Mouse (Mus musculus) naive thymus-derived CD4-positive, alpha-beta T cell, adult 5 months (primary cell): ENCODE data around the gene Fgf6. TPM values are rescaled to one million over a fixed set of nuclear protein-coding genes. Genes with fewer than 3 reads are reported as not detected.

Experiments used
- polyA plus RNA-seq: library from polyadenylated mRNA; unstranded; fragments of 100-300 nt; shearing (Covaris generic); gene quantifications from one replicate; pipeline ENCODE4 v1.2.1, GENCODE M21; 2017

Fgf6 gene
- polyA plus RNA-seq, result not detected

DNA sequence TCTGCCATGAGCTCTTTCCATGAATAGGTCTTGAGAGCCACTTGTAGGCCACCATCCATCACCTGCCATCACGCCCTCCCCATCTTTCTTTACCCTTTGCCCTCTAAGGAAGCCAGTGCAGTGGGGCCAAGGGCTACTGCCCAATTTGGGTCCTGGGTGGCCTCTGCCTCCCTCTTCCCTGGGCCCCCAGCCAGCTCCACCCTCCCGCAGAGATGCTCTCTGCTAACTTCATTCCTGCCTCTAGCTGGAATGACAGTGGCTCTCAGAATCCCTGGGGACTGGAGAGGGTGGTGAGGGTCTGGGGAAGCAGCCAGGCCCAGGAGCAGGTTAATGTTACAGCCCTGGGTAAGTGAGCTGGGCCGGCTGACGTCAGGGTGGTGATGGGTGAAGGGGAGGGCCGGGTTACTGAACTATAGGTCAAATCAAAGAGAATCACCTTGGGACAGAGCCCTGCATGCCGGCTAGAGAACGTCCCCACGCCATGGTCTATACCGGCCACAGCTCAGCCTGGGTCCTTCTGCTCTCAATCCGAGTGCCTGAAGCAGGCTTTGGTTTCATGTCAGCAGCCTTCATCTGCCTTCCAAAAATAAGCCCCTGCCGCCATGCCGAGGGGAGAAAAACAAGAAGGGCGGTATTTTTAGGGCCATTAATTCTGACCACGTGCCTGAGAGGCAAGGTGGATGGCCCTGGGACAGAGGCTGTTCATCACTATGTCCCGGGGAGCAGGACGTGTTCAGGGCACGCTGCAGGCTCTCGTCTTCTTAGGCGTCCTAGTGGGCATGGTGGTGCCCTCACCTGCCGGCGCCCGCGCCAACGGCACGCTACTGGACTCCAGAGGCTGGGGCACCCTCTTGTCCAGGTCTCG is at the start of gene Fgf6:
Gene Fgf6 (plus strand): TSS at position 681 of the 865 bp plus-strand sequence.

DNA sequence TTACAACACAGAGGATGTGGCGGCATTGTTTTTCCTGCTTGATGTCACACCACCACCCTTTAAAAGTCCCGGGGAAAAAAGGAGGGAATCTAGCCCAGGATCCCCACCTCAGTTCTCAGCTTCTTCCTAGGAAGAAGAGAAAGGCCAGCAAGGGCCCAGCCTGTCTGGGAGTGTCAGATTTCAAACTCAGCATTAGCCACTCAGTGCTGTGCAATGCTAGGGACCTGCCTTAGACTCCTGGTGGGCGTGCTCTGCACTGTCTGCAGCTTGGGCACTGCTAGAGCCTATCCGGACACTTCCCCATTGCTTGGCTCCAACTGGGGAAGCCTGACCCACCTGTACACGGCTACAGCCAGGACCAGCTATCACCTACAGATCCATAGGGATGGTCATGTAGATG is 57.4 kb downstream of the Fgf6 start, which contains the start of gene Fgf23:
Gene Fgf23 (plus strand): TSS at position 86 of the 400 bp plus-strand sequence.

Other genes starting within 250 kb of the Fgf6 start
- 114 TPM for gene Ndufa9, start 166.4 kb upstream of the Fgf6 start, polyA plus RNA-seq
- gene Akap3, start 162.5 kb upstream of the Fgf6 start, polyA plus RNA-seq, result not detected
- not detected for gene Dyrk4, start 93.7 kb upstream of the Fgf6 start, polyA plus RNA-seq
- gene Rad51ap1, start 76.0 kb upstream of the Fgf6 start, polyA plus RNA-seq, result 1.1 TPM
- 8.9 TPM for gene D6Wsu163e, start 75.6 kb upstream of the Fgf6 start, polyA plus RNA-seq
- not detected for gene Fgf23, start 57.3 kb downstream of the Fgf6 start, polyA plus RNA-seq
- gene Tigar, start 94.0 kb downstream of the Fgf6 start, polyA plus RNA-seq, result 9.3 TPM
- gene Ccnd2, start 136.6 kb downstream of the Fgf6 start, polyA plus RNA-seq, result 769 TPM